Mouse (Mus musculus): ENCODE results near the gene Spata32. TPM values are rescaled to one million over a fixed set of nuclear protein-coding genes. Genes with fewer than 3 reads are reported as not detected.

Spata32 gene
- total and polyA plus RNA-seq, 3 experiments = not detected

DNA sequence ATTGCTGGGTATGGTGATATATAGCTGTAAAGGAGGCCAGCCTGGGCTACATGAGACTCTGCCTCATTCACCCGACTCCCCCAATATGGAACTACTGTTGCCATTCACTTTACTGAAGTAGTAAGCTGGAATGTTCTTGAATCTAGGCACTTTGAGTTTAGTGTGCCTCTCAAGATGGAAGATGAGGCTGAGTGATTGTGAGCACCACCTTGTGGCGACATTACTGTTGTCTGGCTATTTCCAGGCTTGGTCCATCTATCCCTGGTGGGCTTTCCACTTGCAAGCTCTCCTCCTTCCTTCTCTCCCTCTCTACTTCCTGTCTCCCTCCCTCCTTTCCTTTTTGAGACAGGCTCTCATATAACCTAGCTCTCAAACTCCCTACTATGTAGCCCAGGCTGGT, 33.3 kb downstream of the Spata32 start:
- DNase-seq (ENCODE audit: extremely low read depth) = peak; percentile 76
- dilution Hi-C loops (cut with MboI; ENCODE audit: extremely low pct_ligation_motif_present, extremely low pct_unique_long_range_greater_than_20kb, low sequenced_read_pairs) = no loop called here
- in situ Hi-C loops (cut with MboI; ENCODE audit: low pct_ligation_motif_present, low pct_unique_long_range_greater_than_20kb, low sequenced_read_pairs) = no loop called here

DNA sequence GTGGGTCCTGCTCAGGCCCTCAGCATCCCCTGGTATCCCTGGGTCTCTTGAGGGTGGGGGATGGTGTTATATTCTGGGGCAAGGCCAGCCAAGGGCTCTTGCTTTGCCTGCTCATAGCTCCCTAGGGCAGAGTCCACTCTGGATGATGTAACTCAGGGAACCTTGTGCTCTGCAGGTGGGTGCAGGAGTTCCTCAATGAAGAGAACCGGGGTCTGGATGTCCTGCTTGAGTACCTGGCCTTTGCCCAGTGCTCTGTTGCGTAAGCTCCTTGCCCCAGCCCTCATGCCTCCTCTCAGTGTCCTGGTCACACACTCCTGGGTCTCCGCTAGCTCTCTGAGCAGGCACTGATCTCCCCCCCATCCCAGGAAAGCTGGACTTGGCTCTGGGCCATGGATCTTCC, 36.3 kb downstream of the Spata32 start:
- DNase-seq (ENCODE audit: extremely low read depth) = no peak
- H3K9ac ChIP-seq (ENCODE audit: insufficient read depth, low read depth) = no peak overlapping the region
- no peaks in the 10 kb centered on the region for H3K9me3 ChIP-seq (replicated peaks; ENCODE audit: low read length)
- H3K27ac ChIP-seq (ENCODE audit: insufficient read depth, low read depth) = no peak overlapping the region
- dilution Hi-C loops (cut with MboI; ENCODE audit: extremely low pct_ligation_motif_present, extremely low pct_unique_long_range_greater_than_20kb, low sequenced_read_pairs) (no loop called here), in situ Hi-C loops (cut with MboI; ENCODE audit: low pct_ligation_motif_present, low pct_unique_long_range_greater_than_20kb, low sequenced_read_pairs) (no loop called here)
- H3K4me1 ChIP-seq (ENCODE audit: control insufficient read depth in 1 of 2, insufficient read depth in 2 of 2) = peaks cover 26 to 57% of the 10 kb centered on the region in 2 experiments
- H3K4me2 ChIP-seq (ENCODE audit: insufficient read depth, low read depth, poor library complexity, severe bottlenecking) = no peak overlapping the region
- TF ChIP-seq USF1 (IDR thresholded peaks at IDR 0.05; ENCODE audit: low read depth, low read length) = no peak
- TF ChIP-seq TBP (conservative IDR thresholded peaks at IDR 0.05; ENCODE audit: low read depth, low read length) = no peak
- no peak for TF ChIP-seq POLR2A (IDR thresholded peaks at IDR 0.05; ENCODE audit: low read depth, low read length)
- no peak for TF ChIP-seq ZC3H11A (IDR thresholded peaks at IDR 0.05; ENCODE audit: low read depth, low read length)
- TF ChIP-seq ZMIZ1 (IDR thresholded peaks at IDR 0.05; ENCODE audit: low read depth, low read length) = no peak
- no peaks in the 10 kb centered on the region for H3K27me3 ChIP-seq (replicated peaks)
- peaks cover 58 to 79% of the 10 kb centered on the region in 2 experiments for H3K36me3 ChIP-seq (replicated peaks in 1 of 2; ENCODE audit: control insufficient read depth in 1 of 2, insufficient read depth in 1 of 2, low read length in 1 of 2)
- H3K79me2 ChIP-seq (replicated peaks; ENCODE audit: control insufficient read depth, extremely low read depth, insufficient read depth, poor library complexity, severe bottlenecking) = peaks cover 38% of the 10 kb centered on the region
- no peak overlapping the region for H3K4me3 ChIP-seq (replicated peaks in 1 of 3; ENCODE audit: low read depth in 2 of 3, low read length in 2 of 3, poor library complexity in 1 of 3)

More for the DNA sequence above, 33.3 kb downstream of the Spata32 start:
- no peak overlapping the region for H3K4me3 ChIP-seq (replicated peaks in 1 of 3; ENCODE audit: low read depth in 2 of 3, low read length in 2 of 3, poor library complexity in 1 of 3)
- no peak overlapping the region for H3K27ac ChIP-seq (ENCODE audit: insufficient read depth, low read depth)
- H3K9me3 ChIP-seq (replicated peaks; ENCODE audit: low read length) = no peaks in the 10 kb centered on the region
- H3K79me2 ChIP-seq (replicated peaks; ENCODE audit: control insufficient read depth, extremely low read depth, insufficient read depth, poor library complexity, severe bottlenecking) = peaks cover 9% of the 10 kb centered on the region
- H3K4me2 ChIP-seq (ENCODE audit: insufficient read depth, low read depth, poor library complexity, severe bottlenecking) = no peak overlapping the region
- TF ChIP-seq JUND (conservative IDR thresholded peaks at IDR 0.05; ENCODE audit: low read depth, low read length) = no peak
- TF ChIP-seq USF1 (IDR thresholded peaks at IDR 0.05; ENCODE audit: low read depth, low read length) = no peak
- TF ChIP-seq ELF1 (IDR thresholded peaks at IDR 0.05; ENCODE audit: low read depth, low read length) = no peak
- no peak for TF ChIP-seq MEF2A (IDR thresholded peaks at IDR 0.05; ENCODE audit: borderline replicate concordance, low read depth, low read length)
- no peak for TF ChIP-seq ETS1 (conservative IDR thresholded peaks at IDR 0.05; ENCODE audit: low read depth, low read length)
- peak; percentile 89 for TF ChIP-seq RAD21 (IDR thresholded peaks at IDR 0.05; ENCODE audit: low read depth, low read length)
- TF ChIP-seq GABPA (IDR thresholded peaks at IDR 0.05; ENCODE audit: insufficient replicate concordance, low read depth, low read length) = no peak
- no peak for TF ChIP-seq EP300 (IDR thresholded peaks at IDR 0.05; ENCODE audit: low read length)
- no peak for TF ChIP-seq TCF12 (IDR thresholded peaks at IDR 0.05; ENCODE audit: low read depth, low read length)
- peak; percentile 88 for TF ChIP-seq ZC3H11A (IDR thresholded peaks at IDR 0.05; ENCODE audit: low read depth, low read length)
- TF ChIP-seq SMC3 (IDR thresholded peaks at IDR 0.05; ENCODE audit: low read depth, low read length) = peak; percentile 99
- no peak for TF ChIP-seq SIN3A (IDR thresholded peaks at IDR 0.05; ENCODE audit: low read length)
- peak; percentile 78 to 96 for TF ChIP-seq CTCF (conservative IDR thresholded peaks at IDR 0.05 in 1 of 2, IDR thresholded peaks at IDR 0.05 in 1 of 2; ENCODE audit: low read depth in 2 of 2, low read length in 2 of 2)
- 0 out of 2 replicates have a peak, but pooled peaks have one; percentile 21 for TF ChIP-seq IRF4 (IDR thresholded peaks at IDR 0.05; ENCODE audit: low read depth, low read length)
- TF ChIP-seq USF2 (conservative IDR thresholded peaks at IDR 0.05; ENCODE audit: low read depth, low read length) = no peak
- no peak for TF ChIP-seq MAX (IDR thresholded peaks at IDR 0.05; ENCODE audit: low read length)
- TF ChIP-seq CHD2 (IDR thresholded peaks at IDR 0.05; ENCODE audit: low read length) = no peak
- TF ChIP-seq MYC (IDR thresholded peaks at IDR 0.05; ENCODE audit: low read depth, low read length) = no peak
- no peak for TF ChIP-seq MAFK (IDR thresholded peaks at IDR 0.05; ENCODE audit: insufficient replicate concordance, low read length)
- no peak for TF ChIP-seq MXI1 (IDR thresholded peaks at IDR 0.05; ENCODE audit: low read depth, low read length)
- H3K36me3 ChIP-seq (replicated peaks in 1 of 2; ENCODE audit: control insufficient read depth in 1 of 2, insufficient read depth in 1 of 2, low read length in 1 of 2) = peaks cover 78 to 94% of the 10 kb centered on the region in 2 experiments
- no peak overlapping the region for H3K9ac ChIP-seq (ENCODE audit: insufficient read depth, low read depth)
- H3K27me3 ChIP-seq (replicated peaks) = no peaks in the 10 kb centered on the region
- H3K4me1 ChIP-seq (ENCODE audit: control insufficient read depth in 1 of 2, insufficient read depth in 2 of 2) = peaks cover 4 to 27% of the 10 kb centered on the region in 2 experiments; a peak in 3 of 4 replicates

All from CH12.LX (cell line).